Mouse (Mus musculus): ENCODE results near the gene Adarb1. TPM values are rescaled to one million over a fixed set of nuclear protein-coding genes. Genes with fewer than 3 reads are reported as not detected.
A peak's percentile ranks its signal among the peaks of the same experiment; 100 is the strongest.

Adarb1 gene
- polyA plus RNA-seq, 1 experiment = 4.5 TPM

GRCm38 (mm10) chr10:77242871-77243270 is 175.2 kb downstream of the Adarb1 start:
- Histone ChIP-seq H3K36me3 (ENCODE audit: control insufficient read depth, insufficient read depth) (no peaks in the 10 kb centered on the region), H3K4me3 (no peak overlapping the region), H3K4me2 (ENCODE audit: low read depth) (no peak overlapping the region), H3K79me2 (ENCODE audit: control insufficient read depth, insufficient read depth) (no peaks in the 10 kb centered on the region), H3ac (ENCODE audit: control insufficient read depth, insufficient read length) (no peak overlapping the region), H3K27me3 (ENCODE audit: control insufficient read depth, insufficient read depth, insufficient read length) (no peaks in the 10 kb centered on the region)
- TF ChIP-seq POLR2AphosphoS2 (IDR thresholded peaks at IDR 0.05; ENCODE audit: insufficient read length, low read depth) (peak; percentile 39), CEBPB (IDR thresholded peaks at IDR 0.05; ENCODE audit: insufficient read depth, poor library complexity, severe bottlenecking) (peak; percentile 75), POLR2A (IDR thresholded peaks at IDR 0.05; ENCODE audit: insufficient read length, low read depth) (no peak), TCF12 (IDR thresholded peaks at IDR 0.05; ENCODE audit: insufficient read depth, poor library complexity, severe bottlenecking) (no peak), SRF (IDR thresholded peaks at IDR 0.05; ENCODE audit: control insufficient read depth, insufficient read length, low read depth) (no peak), MAX (IDR thresholded peaks at IDR 0.05; ENCODE audit: low read depth) (no peak), E2F4 (IDR thresholded peaks at IDR 0.05; ENCODE audit: insufficient read depth) (no peak), MYOD1 (IDR thresholded peaks at IDR 0.05; ENCODE audit: control insufficient read depth in 1 of 3, insufficient read length in 2 of 3, low read depth in 2 of 3) (no peak), TCF3 (IDR thresholded peaks at IDR 0.05; ENCODE audit: insufficient read length, low read depth) (no peak), MYOG (IDR thresholded peaks at IDR 0.05; ENCODE audit: control insufficient read depth in 1 of 3, insufficient read depth in 1 of 3, insufficient read length in 2 of 3, low read depth in 2 of 3) (no peak), REST (IDR thresholded peaks at IDR 0.05; ENCODE audit: insufficient read depth, insufficient read length) (no peak)

GRCm38 (mm10) chr10:77242396-77242795 is 175.7 kb downstream of the Adarb1 start:
- Histone ChIP-seq H3ac (ENCODE audit: control insufficient read depth, insufficient read length) (no peak overlapping the region), H3K36me3 (ENCODE audit: control insufficient read depth, insufficient read depth) (no peaks in the 10 kb centered on the region), H3K4me3 (no peak overlapping the region), H3K4me2 (ENCODE audit: low read depth) (no peak overlapping the region), H3K27me3 (ENCODE audit: control insufficient read depth, insufficient read depth, insufficient read length) (no peaks in the 10 kb centered on the region), H3K79me2 (ENCODE audit: control insufficient read depth, insufficient read depth) (no peaks in the 10 kb centered on the region)
- TF ChIP-seq CEBPB (IDR thresholded peaks at IDR 0.05; ENCODE audit: insufficient read depth, poor library complexity, severe bottlenecking) (peak; percentile 97), MAX (IDR thresholded peaks at IDR 0.05; ENCODE audit: low read depth) (no peak), SRF (IDR thresholded peaks at IDR 0.05; ENCODE audit: control insufficient read depth, insufficient read length, low read depth) (no peak)

- no peak for TF ChIP-seq TCF12 (IDR thresholded peaks at IDR 0.05; ENCODE audit: insufficient read depth, poor library complexity, severe bottlenecking)
- no peak for TF ChIP-seq REST (IDR thresholded peaks at IDR 0.05; ENCODE audit: insufficient read depth, insufficient read length)
- TF ChIP-seq MYOG (IDR thresholded peaks at IDR 0.05; ENCODE audit: control insufficient read depth in 1 of 3, insufficient read depth in 1 of 3, insufficient read length in 2 of 3, low read depth in 2 of 3) = no peak
- TF ChIP-seq SRF (IDR thresholded peaks at IDR 0.05; ENCODE audit: control insufficient read depth, insufficient read length, low read depth) = no peak
- TF ChIP-seq MYOD1 (IDR thresholded peaks at IDR 0.05; ENCODE audit: control insufficient read depth in 1 of 3, insufficient read length in 2 of 3, low read depth in 2 of 3) = no peak
- TF ChIP-seq CEBPB (IDR thresholded peaks at IDR 0.05; ENCODE audit: insufficient read depth, poor library complexity, severe bottlenecking) = no peak
- no peak for TF ChIP-seq TCF3 (IDR thresholded peaks at IDR 0.05; ENCODE audit: insufficient read length, low read depth)
- TF ChIP-seq USF1 (IDR thresholded peaks at IDR 0.05; ENCODE audit: low read depth) = no peak
- TF ChIP-seq POLR2A (IDR thresholded peaks at IDR 0.05; ENCODE audit: insufficient read length, low read depth) = no peak
- no peak for TF ChIP-seq MAX (IDR thresholded peaks at IDR 0.05; ENCODE audit: low read depth)
- no peak for TF ChIP-seq POLR2AphosphoS2 (IDR thresholded peaks at IDR 0.05; ENCODE audit: insufficient read length, low read depth)
- TF ChIP-seq E2F4 (IDR thresholded peaks at IDR 0.05; ENCODE audit: insufficient read depth) = no peak
- Histone ChIP-seq H3K4me2 (ENCODE audit: low read depth) (no peak overlapping the region), H3K4me3 (no peak overlapping the region), H3ac (ENCODE audit: control insufficient read depth, insufficient read length) (no peak overlapping the region), H3K79me2 (ENCODE audit: control insufficient read depth, insufficient read depth) (no peaks in the 10 kb centered on the region), H3K27me3 (ENCODE audit: control insufficient read depth, insufficient read depth, insufficient read length) (no peaks in the 10 kb centered on the region), H3K36me3 (ENCODE audit: control insufficient read depth, insufficient read depth) (no peaks in the 10 kb centered on the region)
Measured at GRCm38 (mm10) chr10:77240764-77241163, 177.3 kb downstream of the Adarb1 start.

Other genes starting within 250 kb of the Adarb1 start
- 89.9 TPM for gene Pofut2, start 159.1 kb downstream of the Adarb1 start, polyA plus RNA-seq (2012; fragmentation: generic; extraction: Trizol)
- 34.4 TPM for gene Fam207a, start 97.5 kb upstream of the Adarb1 start, polyA plus RNA-seq (2012; fragmentation: generic; extraction: Trizol)
- 1.3 TPM for gene Itgb2, start 112.0 kb upstream of the Adarb1 start, polyA plus RNA-seq (2012; fragmentation: generic; extraction: Trizol)
- 237 TPM for gene Pttg1ip, start 163.4 kb upstream of the Adarb1 start, polyA plus RNA-seq (2012; fragmentation: generic; extraction: Trizol)
- 127 TPM for gene Sumo3, start 187.8 kb upstream of the Adarb1 start, polyA plus RNA-seq (2012; fragmentation: generic; extraction: Trizol)
- 8.8 TPM for gene Gm49325, start 187.9 kb upstream of the Adarb1 start, polyA plus RNA-seq (2012; fragmentation: generic; extraction: Trizol)
- 181 TPM for gene Ube2g2, start 204.0 kb upstream of the Adarb1 start, polyA plus RNA-seq (2012; fragmentation: generic; extraction: Trizol)

Data from myocyte (in vitro differentiated cells).